Mouse (Mus musculus): ENCODE measurements at regions not wholly inside any gene's neighbourhood (a gene's known extent, or its start where the extent isn't known, plus 50 kb on each side); places are given as distances from the start of the nearest gene placed in this dataset.

GRCm38 (mm10) chr8:8219701-8220394 lies 441.2 kb downstream of the Efnb2 start:
- DNase-seq (ENCODE audit: low spot score): no peak

- no peak for DNase-seq (ENCODE audit: low spot score)
Observed at GRCm38 (mm10) chr8:8193036-8193435, 468.0 kb downstream of the Efnb2 start.

- DNase-seq (ENCODE audit: low spot score): no peak
Observed at GRCm38 (mm10) chr8:8186046-8186445, 475.0 kb downstream of the Efnb2 start.

GRCm38 (mm10) chr8:8183233-8183622 lies 477.8 kb downstream of the Efnb2 start:
- DNase-seq (ENCODE audit: low spot score): no peak

- no peak for DNase-seq (ENCODE audit: low spot score)
Observed at GRCm38 (mm10) chr8:8182616-8183232, 478.3 kb downstream of the Efnb2 start.

GRCm38 (mm10) chr8:8182108-8182507 lies 478.9 kb downstream of the Efnb2 start:
- DNase-seq (ENCODE audit: low spot score): no peak

GRCm38 (mm10) chr8:8174286-8174685 lies 486.8 kb downstream of the Efnb2 start:
- DNase-seq (ENCODE audit: low spot score): no peak

GRCm38 (mm10) chr8:8168674-8169073 lies 492.4 kb downstream of the Efnb2 start:
- no peak for DNase-seq (ENCODE audit: low spot score)

- DNase-seq (ENCODE audit: low spot score): no peak
Observed at GRCm38 (mm10) chr8:8168250-8168649, 492.8 kb downstream of the Efnb2 start.

GRCm38 (mm10) chr8:8147527-8147926 lies 513.5 kb downstream of the Efnb2 start:
- no peak for DNase-seq (ENCODE audit: low spot score)

- no peak for DNase-seq (ENCODE audit: low spot score)
Observed at GRCm38 (mm10) chr8:8142933-8143495, 518.0 kb downstream of the Efnb2 start.

- DNase-seq (ENCODE audit: low spot score): no peak
Observed at GRCm38 (mm10) chr8:8142461-8142860, 518.6 kb downstream of the Efnb2 start.

- no peak for DNase-seq (ENCODE audit: low spot score)
Observed at GRCm38 (mm10) chr8:8139720-8140119, 521.3 kb downstream of the Efnb2 start.

GRCm38 (mm10) chr8:8133001-8133785 lies 527.8 kb downstream of the Efnb2 start:
- DNase-seq (ENCODE audit: low spot score): no peak

- no peak for DNase-seq (ENCODE audit: low spot score)
Observed at GRCm38 (mm10) chr8:8131961-8132376, 529.1 kb downstream of the Efnb2 start.

GRCm38 (mm10) chr8:8130806-8131205 lies 530.2 kb downstream of the Efnb2 start:
- DNase-seq (ENCODE audit: low spot score): no peak

GRCm38 (mm10) chr8:8115595-8116429 lies 545.2 kb downstream of the Efnb2 start:
- DNase-seq (ENCODE audit: low spot score): no peak

GRCm38 (mm10) chr8:8114604-8115003 lies 546.4 kb downstream of the Efnb2 start:
- no peak for DNase-seq (ENCODE audit: low spot score)

GRCm38 (mm10) chr8:8109785-8110350 lies 551.2 kb downstream of the Efnb2 start:
- no peak for DNase-seq (ENCODE audit: low spot score)

- DNase-seq (ENCODE audit: low spot score): no peak
Observed at GRCm38 (mm10) chr8:8103492-8103891, 557.5 kb downstream of the Efnb2 start.
